Mouse (Mus musculus): ENCODE measurements around the gene Slc6a6. TPM values are rescaled to one million over a fixed set of nuclear protein-coding genes. Genes with fewer than 3 reads are reported as not detected.

Gene Slc6a6
- polyA plus RNA-seq, 1 experiment from 2014 or later: 49.5 TPM

- no peaks in the 10 kb centered on the region for H3K9me3 ChIP-seq (replicated peaks)
- H3K36me3 ChIP-seq: no peaks in the 10 kb centered on the region
- no peaks in the 10 kb centered on the region for H3K27me3 ChIP-seq (ENCODE audit: low read depth, poor library complexity, severe bottlenecking)
- no peak overlapping the region for H3K4me3 ChIP-seq
- no peak for DNase-seq (ENCODE audit: low spot score)
- H3K27ac ChIP-seq (replicated peaks): 0 out of 2 replicates have a peak overlapping the region, but pooled peaks have one; percentile 10
- peaks cover 26% of the 10 kb centered on the region for H3K4me1 ChIP-seq
- WGBS: 62% methylated on average over 12 of the region's 12 CpGs
Measured at GRCm38 (mm10) chr6:91678506-91679094, 5.3 kb upstream of the Slc6a6 start.

- Histone ChIP-seq H3K4me3 (no peak overlapping the region), H3K36me3 (no peaks in the 10 kb centered on the region), H3K4me1 (peaks cover 26% of the 10 kb centered on the region), H3K9me3 (replicated peaks) (no peaks in the 10 kb centered on the region), H3K27ac (replicated peaks) (0 out of 2 replicates have a peak overlapping the region, but pooled peaks have one; percentile 10), H3K27me3 (ENCODE audit: low read depth, poor library complexity, severe bottlenecking) (no peaks in the 10 kb centered on the region)
- DNase-seq (ENCODE audit: low spot score): no peak
- 71% methylated on average over 10 of the region's 10 CpGs for WGBS
Measured at GRCm38 (mm10) chr6:91679095-91679577, 4.7 kb upstream of the Slc6a6 start.

- no peak for DNase-seq (ENCODE audit: low spot score)
- no peaks in the 10 kb centered on the region for H3K27me3 ChIP-seq (ENCODE audit: low read depth, poor library complexity, severe bottlenecking)
- H3K4me1 ChIP-seq: peaks cover 27% of the 10 kb centered on the region
- H3K36me3 ChIP-seq: no peaks in the 10 kb centered on the region
- 80% methylated on average over 6 of the region's 6 CpGs for WGBS
- no peak overlapping the region for H3K27ac ChIP-seq (replicated peaks)
- no peak overlapping the region for H3K4me3 ChIP-seq
- H3K9me3 ChIP-seq (replicated peaks): no peaks in the 10 kb centered on the region
Measured at GRCm38 (mm10) chr6:91679716-91680115, 4.1 kb upstream of the Slc6a6 start.

GRCm38 (mm10) chr6:91681841-91682240 lies 2.0 kb upstream of the Slc6a6 start:
- Histone ChIP-seq H3K9me3 (replicated peaks) (no peaks in the 10 kb centered on the region), H3K4me3 (no peak overlapping the region), H3K27ac (replicated peaks) (no peak overlapping the region), H3K27me3 (ENCODE audit: low read depth, poor library complexity, severe bottlenecking) (no peaks in the 10 kb centered on the region), H3K36me3 (0 out of 2 replicates have a peak, but pooled peaks cover 2% of the 10 kb centered on the region), H3K4me1 (peaks cover 48% of the 10 kb centered on the region)
- 83% methylated on average over 4 of the region's 4 CpGs for WGBS
- DNase-seq (ENCODE audit: low spot score): no peak

- Histone ChIP-seq H3K27me3 (ENCODE audit: low read depth, poor library complexity, severe bottlenecking) (no peaks in the 10 kb centered on the region), H3K9me3 (replicated peaks) (no peaks in the 10 kb centered on the region), H3K27ac (replicated peaks) (peak overlapping the region; percentile 97), H3K4me3 (peak overlapping the region; percentile 85), H3K36me3 (0 out of 2 replicates have a peak, but pooled peaks cover 2% of the 10 kb centered on the region), H3K4me1 (peaks cover 55% of the 10 kb centered on the region)
- peak; percentile 37 for DNase-seq (ENCODE audit: low spot score)
- 60% methylated on average over 3 of the region's 3 CpGs for WGBS
Measured at GRCm38 (mm10) chr6:91683121-91683520, 732 bp upstream of the Slc6a6 start.

- H3K9me3 ChIP-seq (replicated peaks): no peaks in the 10 kb centered on the region
- H3K36me3 ChIP-seq: 0 out of 2 replicates have a peak, but pooled peaks cover 2% of the 10 kb centered on the region
- H3K27ac ChIP-seq (replicated peaks): peak overlapping the region; percentile 97
- WGBS: 8% methylated on average over 13 of the region's 13 CpGs
- H3K27me3 ChIP-seq (ENCODE audit: low read depth, poor library complexity, severe bottlenecking): no peaks in the 10 kb centered on the region
- DNase-seq (ENCODE audit: low spot score): no peak
- H3K4me1 ChIP-seq: peaks cover 44% of the 10 kb centered on the region
- peak overlapping the region; percentile 85 for H3K4me3 ChIP-seq
Measured at GRCm38 (mm10) chr6:91684474-91684829, 599 bp downstream of the Slc6a6 start.

GRCm38 (mm10) chr6:91684831-91685532 lies 1.1 kb downstream of the Slc6a6 start:
- H3K9me3 ChIP-seq (replicated peaks): no peaks in the 10 kb centered on the region
- H3K27ac ChIP-seq (replicated peaks): peak overlapping the region; percentile 97
- 0 out of 2 replicates have a peak, but pooled peaks cover 4% of the 10 kb centered on the region for H3K36me3 ChIP-seq
- peak overlapping the region; percentile 85 for H3K4me3 ChIP-seq
- H3K4me1 ChIP-seq: peaks cover 44% of the 10 kb centered on the region
- WGBS: 35% methylated on average over 17 of the region's 17 CpGs
- H3K27me3 ChIP-seq (ENCODE audit: low read depth, poor library complexity, severe bottlenecking): no peaks in the 10 kb centered on the region
- peak; percentile 25 for DNase-seq (ENCODE audit: low spot score)

GRCm38 (mm10) chr6:91685533-91685883 lies 1.7 kb downstream of the Slc6a6 start:
- H3K4me1 ChIP-seq: peaks cover 44% of the 10 kb centered on the region
- H3K36me3 ChIP-seq: peaks cover 10% of the 10 kb centered on the region
- H3K27ac ChIP-seq (replicated peaks): no peak overlapping the region
- WGBS: 45% methylated on average over 2 of the region's 2 CpGs
- DNase-seq (ENCODE audit: low spot score): no peak
- no peaks in the 10 kb centered on the region for H3K9me3 ChIP-seq (replicated peaks)
- peak overlapping the region; percentile 85 for H3K4me3 ChIP-seq
- H3K27me3 ChIP-seq (ENCODE audit: low read depth, poor library complexity, severe bottlenecking): no peaks in the 10 kb centered on the region

- H3K4me1 ChIP-seq: peaks cover 44% of the 10 kb centered on the region
- peak overlapping the region; percentile 85 for H3K4me3 ChIP-seq
- no peaks in the 10 kb centered on the region for H3K27me3 ChIP-seq (ENCODE audit: low read depth, poor library complexity, severe bottlenecking)
- no peak overlapping the region; the same call in 1 of the 2 replicates for H3K27ac ChIP-seq (replicated peaks)
- H3K36me3 ChIP-seq: peaks cover 13% of the 10 kb centered on the region
- 80% methylated on average over 7 of the region's 7 CpGs for WGBS
- H3K9me3 ChIP-seq (replicated peaks): no peaks in the 10 kb centered on the region
- no peak for DNase-seq (ENCODE audit: low spot score)
Measured at GRCm38 (mm10) chr6:91685896-91686295, 2.0 kb downstream of the Slc6a6 start.

GRCm38 (mm10) chr6:91686597-91686996 lies 2.7 kb downstream of the Slc6a6 start:
- Histone ChIP-seq H3K9me3 (replicated peaks) (no peaks in the 10 kb centered on the region), H3K27ac (replicated peaks) (no peak overlapping the region), H3K27me3 (ENCODE audit: low read depth, poor library complexity, severe bottlenecking) (no peaks in the 10 kb centered on the region), H3K4me3 (peak overlapping the region; percentile 85; the same call in 1 of the 2 replicates), H3K36me3 (peaks cover 14% of the 10 kb centered on the region), H3K4me1 (peaks cover 44% of the 10 kb centered on the region)
- 66% methylated on average over 4 of the region's 4 CpGs for WGBS
- DNase-seq (ENCODE audit: low spot score): no peak

GRCm38 (mm10) chr6:91688021-91688420 lies 4.2 kb downstream of the Slc6a6 start:
- Histone ChIP-seq H3K36me3 (peaks cover 26% of the 10 kb centered on the region), H3K27ac (replicated peaks) (no peak overlapping the region), H3K4me3 (no peak overlapping the region), H3K4me1 (peaks cover 38% of the 10 kb centered on the region), H3K9me3 (replicated peaks) (no peaks in the 10 kb centered on the region), H3K27me3 (ENCODE audit: low read depth, poor library complexity, severe bottlenecking) (no peaks in the 10 kb centered on the region)
- DNase-seq (ENCODE audit: low spot score): no peak
- 79% methylated on average over 6 of the region's 6 CpGs for WGBS

GRCm38 (mm10) chr6:91689231-91689630 lies 5.4 kb downstream of the Slc6a6 start:
- H3K4me3 ChIP-seq: no peak overlapping the region
- H3K27ac ChIP-seq (replicated peaks): no peak overlapping the region
- no peaks in the 10 kb centered on the region for H3K9me3 ChIP-seq (replicated peaks)
- DNase-seq (ENCODE audit: low spot score): no peak
- peaks cover 34% of the 10 kb centered on the region for H3K4me1 ChIP-seq
- H3K27me3 ChIP-seq (ENCODE audit: low read depth, poor library complexity, severe bottlenecking): no peaks in the 10 kb centered on the region
- peaks cover 31% of the 10 kb centered on the region for H3K36me3 ChIP-seq

GRCm38 (mm10) chr6:91690222-91690621 lies 6.4 kb downstream of the Slc6a6 start:
- Histone ChIP-seq H3K4me1 (peaks cover 34% of the 10 kb centered on the region), H3K27me3 (ENCODE audit: low read depth, poor library complexity, severe bottlenecking) (no peaks in the 10 kb centered on the region), H3K9me3 (replicated peaks) (no peaks in the 10 kb centered on the region), H3K4me3 (no peak overlapping the region), H3K36me3 (peaks cover 35% of the 10 kb centered on the region), H3K27ac (replicated peaks) (no peak overlapping the region)
- WGBS: 68% methylated on average over 7 of the region's 7 CpGs
- no peak for DNase-seq (ENCODE audit: low spot score)

All from midbrain, embryonic 10.5 days (tissue).